14 mouse cellular contexts compared by ENCODE assay signal in the genomic region with DNA sequence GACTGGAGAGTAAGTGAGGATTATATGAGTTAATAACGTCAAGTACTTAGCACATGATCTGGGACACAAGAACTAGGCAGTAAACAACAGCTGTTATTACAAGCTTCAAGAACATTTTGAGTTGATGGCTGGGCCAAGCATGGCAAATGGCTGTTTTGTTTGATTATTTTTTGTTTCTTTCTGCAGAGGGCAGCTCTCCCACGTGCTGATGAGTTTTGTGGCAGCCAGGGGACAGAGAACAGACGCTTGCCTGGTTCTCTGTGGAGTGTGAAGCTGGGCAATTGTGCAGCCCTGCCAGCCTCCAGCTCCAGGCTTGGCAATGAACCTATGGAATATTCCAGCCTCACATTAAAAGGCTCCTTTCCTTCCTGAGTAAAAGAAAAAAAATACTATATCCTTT.
A peak's percentile ranks its signal among the peaks of the same experiment; 100 is the strongest.
DNase-seq lines count a peak whose midpoint lies in the region; ATAC-seq lines count a peak whose summit lies in the region.
"Had no signal": no experiment of that assay in that cellular context is flagged by ENCODE, and none has a peak within 500 bp of the region (broad histone marks: within the 10 kb centered on the region; RNA-seq: fewer than 3 reads in every experiment).

No protein-coding gene starts in this region.

- no peak for ATAC-seq in cerebellum, adult (ENCODE audit: insufficient number of reproducible peaks, low FRiP score, low TSS enrichment)
- ATAC-seq: intestine, postnatal 0 days; liver, embryonic 12.5 days had no signal

- peak; percentile 68 to 71 for DNase-seq in cerebellum, postnatal 10 days
- DNase-seq in kidney, postnatal 14 days = peak; percentile 12
- no peak for DNase-seq in kidney, postnatal 4 days
- peak; percentile 8 for DNase-seq in right cerebral cortex, postnatal 25 days
- DNase-seq in right cerebral cortex, postnatal 14 days = no peak
- peak; percentile 29 for DNase-seq in telencephalon, adult 2 months (ENCODE audit: low read depth, low spot score)
- DNase-seq in heart, postnatal 36 days = no peak
- DNase-seq: adrenal gland, postnatal 10 days; gastrocnemius, postnatal 36 days; heart, postnatal 10 days; kidney, postnatal 10 days had no signal

- intact Hi-C loops in heart, postnatal 36 days (cut with DNase I) = no loop called here

Comparison
In these comparisons a context has a peak if more than half of its experiments do, and no peak if none do; other contexts are left out.
1. DNase-seq: peak in cerebellum, postnatal 10 days (2 of 2), kidney, postnatal 14 days (single experiment), right cerebral cortex, postnatal 25 days (single experiment) and telencephalon, adult 2 months (single experiment); none in kidney, postnatal 4 days (0 of 2), right cerebral cortex, postnatal 14 days (single experiment) and heart, postnatal 36 days (0 of 2).